Mouse (Mus musculus) gastrocnemius, postnatal 36 days (tissue): Measurements from ENCODE around the gene Il27. TPM values are rescaled to one million over a fixed set of nuclear protein-coding genes. Genes with fewer than 3 reads are reported as not detected.

Experiments used
- DNase-seq, 2 experiments: peaks; one replicate each; pipeline ENCODE4 v3.0.0; 2022
- intact Hi-C: fragments of 180-260 bp; cut with DNase I; formaldehyde crosslinking; loops from one replicate; pipeline ENCODE4 v1.15.1; 2025
- total RNA-seq, 2 experiments: library from RNA; stranded (reverse); gene quantifications; 2 replicates each; pipeline ENCODE4 v1.2.3; 2021

The Il27 gene
- total RNA-seq, 2 experiments from 2014 or later: not detected

DNA sequence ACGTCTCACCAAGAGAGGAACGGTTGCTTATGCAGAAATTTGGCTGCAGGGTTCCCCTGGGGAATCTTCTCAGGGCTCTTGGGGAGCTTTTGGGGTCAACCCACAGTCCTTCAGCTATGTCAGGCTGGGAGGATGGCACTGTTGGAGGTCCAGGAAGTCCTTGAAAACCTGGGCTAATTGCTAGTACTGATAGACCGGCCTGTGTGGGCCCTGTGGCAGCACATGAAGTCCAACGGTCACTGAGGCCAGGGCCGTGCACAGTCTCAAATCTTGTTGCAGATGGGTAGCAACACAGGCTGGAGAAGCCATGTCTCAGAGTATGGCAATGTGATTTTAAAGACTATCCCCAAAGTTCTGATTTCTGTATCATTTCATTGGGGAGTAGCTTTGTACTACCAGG is 13.1 kb upstream of the Il27 start:
- intact Hi-C loops: no loop called here
- no peak for DNase-seq

- peak; percentile 55 to 70 for DNase-seq
- intact Hi-C loops: no loop called here
Observed at GRCm38 (mm10) chr7:126607064-126607463, 12.3 kb upstream of the Il27 start.

DNA sequence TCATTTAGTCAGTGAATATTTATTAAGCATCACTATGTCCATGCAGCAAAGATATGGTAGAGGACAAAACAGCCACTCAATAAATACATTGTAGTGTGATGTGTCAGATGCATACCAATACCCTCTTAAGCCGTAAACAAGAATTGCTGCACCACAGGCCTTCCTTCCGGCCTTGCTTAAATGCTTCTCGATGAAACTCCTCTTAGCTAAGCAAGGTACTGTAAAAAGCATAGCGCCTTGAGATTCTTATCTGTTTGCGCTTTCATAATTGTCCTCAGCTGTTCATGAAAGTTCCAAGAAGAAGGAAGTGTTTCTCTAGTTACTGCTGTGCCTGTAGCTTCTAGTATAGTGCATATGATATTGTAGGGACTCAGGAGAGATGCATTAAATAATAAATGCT is 11.9 kb upstream of the Il27 start:
- intact Hi-C loops: no loop called here
- no peak for DNase-seq

- intact Hi-C loops: no loop called here
- DNase-seq: no peak
Observed at GRCm38 (mm10) chr7:126602650-126603049, 7.9 kb upstream of the Il27 start.

GRCm38 (mm10) chr7:126601896-126602295 is 7.2 kb upstream of the Il27 start:
- intact Hi-C loops: no loop called here
- DNase-seq: no peak

- intact Hi-C loops: no loop called here
- DNase-seq: no peak
Observed at GRCm38 (mm10) chr7:126598919-126599318, 4.2 kb upstream of the Il27 start.

GRCm38 (mm10) chr7:126596414-126596813 is 1.7 kb upstream of the Il27 start:
- intact Hi-C loops: no loop called here

GRCm38 (mm10) chr7:126595890-126596289 is 1.1 kb upstream of the Il27 start:
- DNase-seq: no peak
- intact Hi-C loops: no loop called here

More at GRCm38 (mm10) chr7:126596414-126596813, 1.7 kb upstream of the Il27 start:
- DNase-seq: no peak

- intact Hi-C loops: loop anchor here (2.0 to 5.0 kb wide), 2 partner anchors 49 to 110 kb away; partner anchors contain the start of genes Bola2 and Slx1b
- DNase-seq: peak; percentile 42 to 57
Observed at GRCm38 (mm10) chr7:126587779-126588178, 7.0 kb downstream of the Il27 start.

GRCm38 (mm10) chr7:126586839-126587238 is 7.9 kb downstream of the Il27 start:
- intact Hi-C loops: loop anchor here (2.0 to 5.0 kb wide), 2 partner anchors 50 to 110 kb away; partner anchors contain the start of genes Bola2 and Slx1b

GRCm38 (mm10) chr7:126585717-126586116 is 9.0 kb downstream of the Il27 start, which contains the start of gene Cln3:
Gene Cln3, minus strand, starts transcription at chr7:126585817.
- DNase-seq: no peak
- intact Hi-C loops: loop anchor here (2.0 to 5.0 kb wide), 2 partner anchors 51 to 112 kb away; partner anchors contain the start of genes Bola2 and Slx1b

More at GRCm38 (mm10) chr7:126586839-126587238, 7.9 kb downstream of the Il27 start:
- peak; percentile 37 to 38 for DNase-seq

- no peak for DNase-seq
- intact Hi-C loops: no loop called here
Observed at GRCm38 (mm10) chr7:126584506-126584977, 10.2 kb downstream of the Il27 start, which contains the start of gene Apobr. Gene Apobr, plus strand, starts transcription at chr7:126584942.

DNA sequence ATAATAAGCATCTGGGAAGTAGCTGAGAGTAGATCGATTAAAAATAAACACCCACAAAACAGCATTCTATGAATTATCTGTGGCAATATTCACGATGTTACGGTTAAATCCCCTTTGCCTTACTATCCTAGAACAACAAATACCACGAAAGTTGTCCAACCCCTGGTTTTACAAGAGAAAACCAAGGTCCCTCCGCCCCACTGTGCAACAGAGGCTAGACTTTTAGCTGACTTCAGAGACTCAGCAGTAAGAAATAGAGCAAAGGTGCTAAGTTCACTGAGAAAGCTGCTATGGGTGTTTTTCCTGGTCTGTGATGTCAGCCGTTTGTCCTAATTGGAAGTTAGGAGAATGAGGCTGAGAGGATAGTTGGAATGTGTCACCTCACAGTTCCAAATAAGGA is 11.0 kb downstream of the Il27 start:
- intact Hi-C loops: no loop called here
- no peak for DNase-seq

- DNase-seq: peak; percentile 75 to 78
- intact Hi-C loops: no loop called here
Observed at GRCm38 (mm10) chr7:126583251-126583709, 11.5 kb downstream of the Il27 start.

DNA sequence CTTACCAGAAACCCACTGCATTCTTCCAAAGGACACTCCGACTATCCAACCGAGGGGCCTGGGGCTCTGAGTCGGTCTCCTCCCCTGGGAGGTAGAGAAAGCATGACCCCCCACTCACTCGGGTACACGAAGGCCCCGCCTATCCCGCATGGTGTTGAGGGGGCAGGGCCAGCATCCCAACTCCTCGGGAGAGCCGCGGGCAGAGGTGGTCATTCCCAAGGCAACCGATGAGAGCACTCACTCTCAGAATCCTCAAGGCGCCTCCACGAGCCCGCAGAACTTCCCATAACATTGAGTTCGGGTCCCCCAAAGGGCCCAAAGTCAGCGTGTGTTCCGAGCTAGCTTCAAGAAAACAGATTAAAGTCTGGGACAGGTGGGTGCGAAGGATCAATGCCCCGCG is 12.0 kb downstream of the Il27 start:
- intact Hi-C loops: no loop called here
- DNase-seq: no peak

- no peak for DNase-seq
- intact Hi-C loops: no loop called here
Observed at GRCm38 (mm10) chr7:126581661-126582060, 13.1 kb downstream of the Il27 start.

- no peak for DNase-seq
- intact Hi-C loops: no loop called here
Observed at GRCm38 (mm10) chr7:126579172-126579571, 15.6 kb downstream of the Il27 start.

- DNase-seq: no peak
Observed at GRCm38 (mm10) chr7:126576946-126577345, 17.8 kb downstream of the Il27 start.

DNA sequence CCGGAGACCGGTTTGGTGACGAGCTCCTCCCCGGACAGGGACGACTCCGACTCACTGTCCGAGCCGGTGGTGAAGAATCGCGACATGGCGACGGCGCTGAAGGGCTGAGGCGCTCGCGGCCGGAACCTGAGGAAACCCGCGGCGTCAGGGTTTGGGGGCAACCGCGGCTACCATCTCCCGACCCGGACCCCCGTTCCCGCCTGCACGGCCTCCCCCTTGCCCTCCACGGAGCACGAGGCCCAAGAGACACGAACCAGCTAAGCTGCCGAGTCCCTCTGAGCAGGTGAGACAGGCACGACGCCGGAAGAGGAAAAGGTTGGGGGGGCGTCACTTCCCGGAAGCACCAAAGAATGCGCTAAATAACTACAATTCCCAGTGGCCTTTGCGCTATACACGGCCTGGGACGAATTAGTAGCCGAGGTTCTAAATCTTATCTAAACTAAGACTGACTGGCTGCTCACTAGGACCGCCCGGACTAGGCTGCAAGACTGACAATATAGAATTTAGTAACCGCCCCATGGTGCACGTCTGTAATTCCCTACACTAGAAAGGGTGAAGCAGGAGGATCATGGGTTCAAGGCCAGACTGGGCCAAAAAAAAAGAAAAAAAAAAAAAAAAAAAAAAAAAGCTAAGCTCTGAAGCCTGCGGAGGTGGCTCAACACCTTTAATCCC is 28.5 kb downstream of the Il27 start, which contains the start of gene Eif3c:
TSS of gene Eif3c (minus strand) at position 318 of the 672 bp plus-strand sequence.
- intact Hi-C loops: no loop called here
- peak; percentile 63 to 75 for DNase-seq

More at GRCm38 (mm10) chr7:126576946-126577345, 17.8 kb downstream of the Il27 start:
- intact Hi-C loops: no loop called here

GRCm38 (mm10) chr7:126565693-126566092 is 29.0 kb downstream of the Il27 start:
- DNase-seq: no peak
- intact Hi-C loops: no loop called here

GRCm38 (mm10) chr7:126556635-126557034 is 38.1 kb downstream of the Il27 start:
- no peak for DNase-seq
- intact Hi-C loops: no loop called here

GRCm38 (mm10) chr7:126554796-126555195 is 39.9 kb downstream of the Il27 start:
- intact Hi-C loops: no loop called here
- DNase-seq: no peak
